8 mouse cellular contexts compared by ENCODE assay signal in genomic region chr12:120028089-120028959, GRCm38 (mm10).
DNase-seq lines count a peak whose midpoint lies in the region; ATAC-seq lines count a peak whose summit lies in the region.
"Not testable (repeated sequence)": the region's sequence is repeated elsewhere in the genome, so short reads cannot be mapped to it uniquely, and the experiment has no call there.

No protein-coding gene starts in this region.

- not testable (repeated sequence) for H3K4me2 ChIP-seq in liver, embryonic 13.5 days; neural tube, embryonic 12.5 days (replicated peaks)

- not testable (repeated sequence) for H3K27ac ChIP-seq in embryonic facial prominence, embryonic 10.5 days (replicated peaks); liver, embryonic 13.5 days; neural tube, embryonic 12.5 days

- not testable (repeated sequence) for H3K27me3 ChIP-seq in embryonic facial prominence, embryonic 10.5 days (replicated peaks; ENCODE audit: low read depth, poor library complexity, severe bottlenecking); liver, embryonic 13.5 days; neural tube, embryonic 12.5 days (replicated peaks)

- DNase-seq in 416B (ENCODE audit: low read depth) = peak; percentile 79
- peak; percentile 67 for DNase-seq in adrenal gland, adult 8-10 months
- peak; percentile 29 for DNase-seq in embryonic facial prominence, embryonic 10.5 days (ENCODE audit: low spot score)
- peak; percentile 83 for DNase-seq in heart, adult 8-10 months (ENCODE audit: low spot score)
- peak; percentile 19 for DNase-seq in kidney, postnatal 10 days
- DNase-seq in liver, embryonic 13.5 days = peak; percentile 74
- DNase-seq in testis, postnatal 10 days (ENCODE audit: low spot score) = peak; percentile 82

- not testable (repeated sequence) for H3K4me1 ChIP-seq in embryonic facial prominence, embryonic 10.5 days; liver, embryonic 13.5 days (replicated peaks); neural tube, embryonic 12.5 days

- WGBS in embryonic facial prominence, embryonic 10.5 days = 84% methylated on average over 15 of the region's 15 CpGs
- WGBS in liver, embryonic 13.5 days (ENCODE audit: insufficient replicate concordance) = 52% methylated on average over 15 of the region's 15 CpGs
- WGBS in neural tube, embryonic 12.5 days = 85% methylated on average over 15 of the region's 15 CpGs

- H3K9ac ChIP-seq in liver, embryonic 13.5 days; neural tube, embryonic 12.5 days: not testable (repeated sequence)

- ATAC-seq in liver, embryonic 13.5 days (ENCODE audit: low read depth) = not testable (repeated sequence)
- 0 out of 2 replicates have a peak, but pooled peaks have one; percentile 29 for ATAC-seq in neural tube, embryonic 12.5 days (ENCODE audit: low FRiP score, low read depth)

- H3K4me3 ChIP-seq in embryonic facial prominence, embryonic 10.5 days; liver, embryonic 13.5 days (replicated peaks); neural tube, embryonic 12.5 days: not testable (repeated sequence)

- not testable (repeated sequence) for H3K9me3 ChIP-seq in embryonic facial prominence, embryonic 10.5 days; liver, embryonic 13.5 days (replicated peaks); neural tube, embryonic 12.5 days

- H3K36me3 ChIP-seq in embryonic facial prominence, embryonic 10.5 days (replicated peaks); liver, embryonic 13.5 days; neural tube, embryonic 12.5 days: not testable (repeated sequence)

Comparison
In these comparisons a context has a peak if more than half of its experiments do, and no peak if none do; other contexts are left out.
1. DNase-seq: peak in every context shown above with its lines; median percentile 83 in heart, adult 8-10 months; 82 in testis, postnatal 10 days; 79 in 416B; 74 in liver, embryonic 13.5 days; 67 in adrenal gland, adult 8-10 months; 29 in embryonic facial prominence, embryonic 10.5 days; 19 in kidney, postnatal 10 days.